Comparison of ENCODE assay signal across 29 mouse cellular contexts in the genomic region with DNA sequence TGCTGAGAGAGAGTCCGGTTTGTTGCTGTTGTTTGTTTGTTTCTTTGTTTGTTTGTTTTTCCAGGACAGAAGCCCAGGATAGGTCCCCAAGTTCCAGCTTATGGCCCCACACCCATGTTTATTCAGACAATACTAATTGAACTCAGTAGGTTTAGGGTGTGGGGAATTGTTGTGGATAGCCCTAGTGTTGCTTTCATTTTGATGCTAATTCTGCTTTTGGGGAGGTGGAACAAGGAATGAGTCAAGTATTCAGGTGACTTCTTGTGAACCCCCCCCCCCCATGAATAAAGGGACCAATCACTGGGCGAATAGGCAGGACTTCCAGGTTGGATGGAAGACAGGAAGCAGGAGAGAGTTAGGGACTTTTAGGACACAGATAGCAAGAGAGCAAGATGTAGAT.
DNase-seq lines count a peak whose midpoint lies in the region; ATAC-seq and TF ChIP-seq lines count a peak whose summit lies in the region.
"Had no signal": no experiment of that assay in that cellular context is flagged by ENCODE, and none has a peak within 500 bp of the region (broad histone marks: within the 10 kb centered on the region; RNA-seq: fewer than 3 reads in every experiment).

No protein-coding gene starts in this region.

- H3K4me2 ChIP-seq in midbrain, embryonic 11.5 days: no peak overlapping the region
- no peak overlapping the region for H3K4me2 ChIP-seq in midbrain, embryonic 16.5 days (ENCODE audit: low read length)
- H3K4me2 ChIP-seq in liver, postnatal 0 days (ENCODE audit: low read depth, low read length): no peak overlapping the region
- H3K4me2 ChIP-seq: embryonic facial prominence, embryonic 13.5 days; embryonic facial prominence, embryonic 15.5 days; forebrain, embryonic 12.5 days had no signal

- H3K27me3 ChIP-seq in midbrain, embryonic 11.5 days (ENCODE audit: control insufficient read depth, insufficient read depth, low read length): no peaks in the 10 kb centered on the region
- H3K27me3 ChIP-seq in midbrain, embryonic 16.5 days (ENCODE audit: control insufficient read depth, insufficient read depth, low read depth, low read length): no peaks in the 10 kb centered on the region
- H3K27me3 ChIP-seq in liver, postnatal 0 days (ENCODE audit: insufficient read depth, low read length): no peaks in the 10 kb centered on the region
- H3K27me3 ChIP-seq: CH12.LX; embryonic facial prominence, embryonic 13.5 days; embryonic facial prominence, embryonic 15.5 days; forebrain, embryonic 12.5 days; Patski had no signal

- H3K36me3 ChIP-seq in midbrain, embryonic 11.5 days (ENCODE audit: control insufficient read depth, insufficient read depth, low read length): no peaks in the 10 kb centered on the region
- no peaks in the 10 kb centered on the region for H3K36me3 ChIP-seq in midbrain, embryonic 16.5 days (ENCODE audit: control insufficient read depth, insufficient read depth, low read length)
- no peaks in the 10 kb centered on the region for H3K36me3 ChIP-seq in liver, postnatal 0 days (replicated peaks; ENCODE audit: insufficient read depth, low read length)
- H3K36me3 ChIP-seq: embryonic facial prominence, embryonic 13.5 days; embryonic facial prominence, embryonic 15.5 days; forebrain, embryonic 10.5 days; forebrain, embryonic 12.5 days; G1E had no signal

- TF ChIP-seq EP300 in liver, postnatal 0 days (IDR thresholded peaks at IDR 0.05; ENCODE audit: low read depth): no peak

- H3K4me1 ChIP-seq in midbrain, embryonic 11.5 days (ENCODE audit: control insufficient read depth, insufficient read depth, low read length): no peaks in the 10 kb centered on the region
- no peaks in the 10 kb centered on the region for H3K4me1 ChIP-seq in midbrain, embryonic 16.5 days (ENCODE audit: control insufficient read depth, insufficient read depth, low read length)
- no peaks in the 10 kb centered on the region for H3K4me1 ChIP-seq in liver, postnatal 0 days (ENCODE audit: insufficient read depth)
- H3K4me1 ChIP-seq: forebrain, embryonic 12.5 days had no signal

- TF ChIP-seq CTCF in liver, postnatal 0 days (IDR thresholded peaks at IDR 0.05; ENCODE audit: low read depth): no peak

- DNase-seq in midbrain, embryonic 11.5 days (ENCODE audit: low spot score, missing footprints): peak; percentile 10
- DNase-seq in ES-CJ7 (ENCODE audit: low read depth, low spot score) (peak; percentile 83), R1 (ENCODE audit: low read depth, low spot score) (peak; percentile 82)
- no peak for DNase-seq in thymus, adult 18-20 months
- no peak for DNase-seq in liver, postnatal 0 days
- DNase-seq: adrenal gland, adult 8-10 months; adrenal gland, postnatal 25 days; B cell, adult 2 months; cerebellum, adult 11 months; cerebellum, adult 18-20 months; cerebellum, adult 8-10 months; cerebellum, adult 9-11 months; cerebellum, postnatal 14 days; cerebellum, postnatal 36 days; embryo, embryonic 11 days had no signal

- no peak overlapping the region for H3K27ac ChIP-seq in midbrain, embryonic 11.5 days (ENCODE audit: low read depth, low read length)
- no peak overlapping the region for H3K27ac ChIP-seq in midbrain, embryonic 16.5 days (ENCODE audit: low read length)
- no peak overlapping the region for H3K27ac ChIP-seq in liver, postnatal 0 days (ENCODE audit: low read depth)
- H3K27ac ChIP-seq: embryonic facial prominence, embryonic 13.5 days; embryonic facial prominence, embryonic 15.5 days; forebrain, embryonic 10.5 days; forebrain, embryonic 12.5 days had no signal

- no peak overlapping the region for H3K4me3 ChIP-seq in midbrain, embryonic 11.5 days (ENCODE audit: low read depth, low read length)
- H3K4me3 ChIP-seq in midbrain, embryonic 16.5 days (ENCODE audit: low read depth, low read length): no peak overlapping the region
- H3K4me3 ChIP-seq in liver, postnatal 0 days (ENCODE audit: low read depth, low read length): no peak overlapping the region
- H3K4me3 ChIP-seq: embryonic facial prominence, embryonic 13.5 days; embryonic facial prominence, embryonic 15.5 days; erythroblast, embryonic 14.5 days; forebrain, embryonic 10.5 days; forebrain, embryonic 12.5 days had no signal

- H3K9ac ChIP-seq in midbrain, embryonic 11.5 days (ENCODE audit: low read length): no peak overlapping the region
- H3K9ac ChIP-seq in midbrain, embryonic 16.5 days (ENCODE audit: low read depth, low read length): no peak overlapping the region
- no peak overlapping the region for H3K9ac ChIP-seq in liver, postnatal 0 days (replicated peaks)
- H3K9ac ChIP-seq: embryonic facial prominence, embryonic 13.5 days; embryonic facial prominence, embryonic 15.5 days; forebrain, embryonic 12.5 days had no signal

- 78% methylated on average over 2 of the region's 2 CpGs for WGBS in midbrain, embryonic 11.5 days
- WGBS in midbrain, embryonic 16.5 days: 74% methylated on average over 2 of the region's 2 CpGs
- WGBS in liver, postnatal 0 days (ENCODE audit: insufficient replicate concordance): 84% methylated on average over 2 of the region's 2 CpGs

- H3K9me3 ChIP-seq in midbrain, embryonic 11.5 days (ENCODE audit: control insufficient read depth, low read length): no peaks in the 10 kb centered on the region
- H3K9me3 ChIP-seq in midbrain, embryonic 16.5 days (replicated peaks; ENCODE audit: control insufficient read depth, low read length, poor library complexity, severe bottlenecking): no peaks in the 10 kb centered on the region
- no peaks in the 10 kb centered on the region for H3K9me3 ChIP-seq in liver, postnatal 0 days (ENCODE audit: low read length)
- H3K9me3 ChIP-seq: embryonic facial prominence, embryonic 13.5 days; embryonic facial prominence, embryonic 15.5 days; forebrain, embryonic 10.5 days; forebrain, embryonic 12.5 days; G1E had no signal

- no peak for ATAC-seq in midbrain, embryonic 11.5 days (ENCODE audit: low FRiP score)
- ATAC-seq in midbrain, embryonic 16.5 days: no peak
- ATAC-seq in granulocyte monocyte progenitor cell, adult 5-6 weeks (replicated peaks; ENCODE audit: poor library complexity, severe bottlenecking): no peak
- no peak for ATAC-seq in liver, postnatal 0 days
- ATAC-seq: activated CD4-positive, CD25-positive, alpha-beta regulatory T cell, adult 4 months; CD4-positive, CD25-positive, alpha-beta regulatory T cell, adult 4 months; forebrain, embryonic 14.5 days; forebrain, embryonic 16.5 days; Patski had no signal

Comparison
In these comparisons a context has a peak if more than half of its experiments do, and no peak if none do; other contexts are left out.
1. DNase-seq: peak in midbrain, embryonic 11.5 days (single experiment), ES-CJ7 (single experiment) and R1 (single experiment); none in thymus, adult 18-20 months (0 of 2) and liver, postnatal 0 days (single experiment).